Mouse (Mus musculus) megakaryocyte, embryonic 14.5 days (primary cell): ENCODE results near the gene Slc35g3. TPM values are rescaled to one million over a fixed set of nuclear protein-coding genes. Genes with fewer than 3 reads are reported as not detected.

Experiments used
- H3K27me3 ChIP-seq: replicated peaks from 2 replicates; pipeline ENCODE3; 2012; ENCODE audit warnings: inconsistent platforms
- H3K36me3 ChIP-seq: replicated peaks from 2 replicates; pipeline ENCODE3; 2012; ENCODE audit warnings: low read length, inconsistent platforms, mixed read lengths
- H3K4me1 ChIP-seq: 2 replicates; pipeline ENCODE4 v1.6.1; 2012; ENCODE audit warnings: inconsistent platforms
- H3K4me3 ChIP-seq: replicated peaks from 2 replicates; pipeline ENCODE3; 2012; ENCODE audit warnings: moderate library complexity, mild to moderate bottlenecking, inconsistent platforms
- H3K9me3 ChIP-seq: 2 replicates; pipeline ENCODE4 v1.6.1; 2012; ENCODE audit warnings: inconsistent platforms
- FLI1 ChIP-seq: IDR thresholded peaks from 2 replicates; pipeline ENCODE4 v1.6.1; 2012; ENCODE audit warnings: low read length, inconsistent platforms, mixed read lengths
- GATA1 ChIP-seq: IDR thresholded peaks from 3 replicates; pipeline ENCODE4 v1.6.1; 2012; ENCODE audit warnings: mixed read lengths, low read length, inconsistent platforms, borderline replicate concordance
- polyA plus RNA-seq: library from polyadenylated mRNA; stranded (reverse); fragments of >175 nt; gene quantifications from 2 replicates; pipeline ENCODE4 v1.2.3, GENCODE M21; 2012; ENCODE audit warnings: low replicate concordance; ENCODE audit not compliant: insufficient read depth

Gene Slc35g3
- polyA plus RNA-seq, 1 experiment = not detected

DNA sequence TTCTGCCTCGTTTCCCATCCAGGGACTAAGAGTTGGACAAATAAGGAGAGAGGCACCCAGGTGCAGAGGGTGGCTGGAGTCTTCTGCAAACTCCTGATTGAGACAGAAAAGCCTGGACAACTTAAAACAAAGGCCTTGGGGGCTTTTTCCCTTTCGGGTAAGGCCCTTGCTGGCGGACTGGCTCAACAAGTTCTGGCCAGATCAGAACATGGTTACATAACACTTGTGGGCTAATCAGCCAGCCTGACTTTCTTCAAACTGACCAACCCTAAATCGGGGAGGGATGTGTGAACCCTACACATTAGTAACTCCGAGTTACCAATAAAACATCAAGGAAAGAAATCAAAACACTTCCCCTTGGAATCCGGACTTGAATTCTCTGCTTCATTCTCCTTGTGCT, 40.9 kb downstream of the Slc35g3 start:
- peaks cover 6% of the 10 kb centered on the region for H3K4me1 ChIP-seq
- H3K4me3 ChIP-seq = no peak overlapping the region
- no peaks in the 10 kb centered on the region for H3K36me3 ChIP-seq
- H3K27me3 ChIP-seq = peaks cover 8% of the 10 kb centered on the region
- TF ChIP-seq GATA1 = no peak
- no peak for TF ChIP-seq FLI1
- H3K9me3 ChIP-seq = peaks cover 4% of the 10 kb centered on the region; the same call in 1 of the 2 replicates

DNA sequence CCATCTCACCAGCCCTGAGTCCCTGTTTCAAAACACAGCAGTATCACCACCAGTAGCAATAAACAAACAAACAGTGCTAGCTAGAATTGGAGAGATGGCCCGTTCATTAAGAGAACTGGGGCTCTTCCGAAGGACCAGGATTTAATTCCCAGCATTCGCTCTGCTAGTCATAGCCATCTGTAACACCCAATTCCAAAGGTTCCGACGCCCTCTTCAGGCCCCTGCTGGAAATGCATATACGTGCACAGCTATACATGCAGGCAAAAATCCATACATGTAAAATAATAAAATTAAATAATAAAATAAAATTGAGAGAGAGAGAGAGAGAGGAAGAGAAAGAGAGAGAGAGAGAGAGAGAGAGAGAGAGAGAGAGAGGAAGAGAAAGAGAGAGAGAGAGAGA, 42.3 kb downstream of the Slc35g3 start:
- H3K4me3 ChIP-seq = no peak overlapping the region
- H3K9me3 ChIP-seq = peaks cover 4% of the 10 kb centered on the region; the same call in 1 of the 2 replicates
- H3K36me3 ChIP-seq = no peaks in the 10 kb centered on the region
- peaks cover 8% of the 10 kb centered on the region for H3K27me3 ChIP-seq
- peaks cover 12% of the 10 kb centered on the region for H3K4me1 ChIP-seq
- TF ChIP-seq GATA1 (no peak), FLI1 (no peak)

DNA sequence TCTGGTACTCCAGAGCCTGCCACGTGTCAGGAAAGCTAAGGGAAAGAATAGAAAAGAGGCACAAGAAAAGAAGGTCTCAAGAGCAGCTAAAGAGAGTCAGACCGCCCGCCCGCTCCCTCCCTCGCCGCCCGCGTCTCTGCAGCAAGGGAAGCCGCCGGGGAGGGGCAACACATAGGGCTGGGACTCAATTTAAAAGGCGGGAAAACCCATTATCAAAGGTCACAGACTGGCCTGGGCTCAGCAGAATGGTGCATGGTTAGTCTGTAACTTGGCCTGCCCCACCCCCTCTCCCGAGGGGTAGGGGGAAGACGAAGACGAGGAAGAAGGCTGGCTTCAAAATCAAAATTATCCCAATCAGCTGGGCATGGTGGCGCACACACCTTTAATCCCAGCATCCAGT, 43.1 kb downstream of the Slc35g3 start:
- peaks cover 8% of the 10 kb centered on the region for H3K27me3 ChIP-seq
- H3K4me1 ChIP-seq = peaks cover 12% of the 10 kb centered on the region
- no peak overlapping the region for H3K4me3 ChIP-seq
- no peaks in the 10 kb centered on the region for H3K36me3 ChIP-seq
- peaks cover 4% of the 10 kb centered on the region; the same call in 1 of the 2 replicates for H3K9me3 ChIP-seq
- no peak for TF ChIP-seq FLI1
- no peak for TF ChIP-seq GATA1

DNA sequence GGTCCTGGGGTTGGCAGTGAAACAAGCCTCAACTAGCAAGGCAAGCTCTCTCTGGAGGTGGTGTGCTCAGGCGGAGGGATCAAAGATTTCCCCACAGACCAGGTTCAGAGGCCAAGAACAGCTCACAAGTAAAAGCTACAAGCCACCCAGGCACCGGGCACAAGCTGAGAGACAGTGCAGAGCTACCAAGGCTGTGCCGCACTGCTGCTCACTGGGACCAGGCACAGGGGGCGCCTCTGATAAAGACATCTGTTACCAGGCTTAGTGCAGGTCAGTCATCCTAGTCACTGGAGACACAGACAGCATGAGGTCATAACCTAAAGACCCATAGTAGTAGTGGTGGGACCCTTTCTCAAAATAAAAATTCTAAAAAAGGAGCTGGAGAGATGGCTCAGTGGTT, 44.8 kb downstream of the Slc35g3 start:
- H3K4me1 ChIP-seq = peaks cover 12% of the 10 kb centered on the region
- no peak for TF ChIP-seq FLI1
- TF ChIP-seq GATA1 = no peak
- no peak overlapping the region for H3K4me3 ChIP-seq
- peaks cover 4% of the 10 kb centered on the region; the same call in 1 of the 2 replicates for H3K9me3 ChIP-seq
- no peaks in the 10 kb centered on the region for H3K36me3 ChIP-seq
- peaks cover 8% of the 10 kb centered on the region for H3K27me3 ChIP-seq

DNA sequence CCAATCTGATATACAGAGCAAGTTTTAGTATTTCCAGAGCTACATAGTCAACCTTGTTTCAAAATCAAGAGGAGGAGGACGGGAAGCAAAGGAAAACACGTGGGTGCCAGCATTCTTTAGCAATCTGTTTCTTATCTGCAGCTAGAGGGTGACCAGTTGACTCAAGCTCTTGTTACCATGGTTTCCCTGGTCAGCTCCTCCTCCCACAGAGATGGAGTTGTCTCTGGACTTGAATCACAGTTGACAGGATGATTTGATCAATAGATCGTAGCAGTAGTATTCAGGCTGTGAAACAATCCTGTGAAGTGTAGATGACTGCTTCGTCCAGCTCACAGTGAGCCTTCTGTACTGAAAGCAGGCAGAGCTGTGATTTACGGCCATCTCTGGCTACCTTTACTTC, 45.8 kb downstream of the Slc35g3 start:
- TF ChIP-seq GATA1 (no peak), FLI1 (no peak)

DNA sequence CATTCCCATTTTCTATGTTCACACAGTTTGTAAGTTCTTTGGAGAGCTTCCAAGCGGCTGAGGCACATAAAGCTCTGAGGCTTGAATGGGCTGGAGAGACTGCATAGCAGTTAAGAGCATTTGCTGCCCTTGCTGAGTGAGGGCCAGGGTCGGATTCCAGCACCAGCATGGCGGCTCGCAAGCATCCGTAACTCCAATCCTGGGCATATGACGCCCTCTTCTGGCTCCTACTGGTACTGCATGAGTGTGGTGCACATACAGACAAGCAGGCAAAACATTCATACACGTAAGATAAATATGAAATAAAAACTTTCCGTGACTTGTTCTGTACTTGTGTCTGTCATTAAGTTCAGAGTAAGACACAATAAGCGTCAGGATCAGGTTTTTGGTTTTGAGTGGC, 46.3 kb downstream of the Slc35g3 start:
- Histone ChIP-seq H3K36me3 (no peaks in the 10 kb centered on the region), H3K27me3 (peaks cover 5% of the 10 kb centered on the region), H3K4me3 (no peak overlapping the region), H3K9me3 (peaks cover 4% of the 10 kb centered on the region; the same call in 1 of the 2 replicates), H3K4me1 (peaks cover 25% of the 10 kb centered on the region)
- TF ChIP-seq GATA1 = no peak
- no peak for TF ChIP-seq FLI1

More for the DNA sequence above, 45.8 kb downstream of the Slc35g3 start:
- peaks cover 5% of the 10 kb centered on the region for H3K27me3 ChIP-seq
- peaks cover 20% of the 10 kb centered on the region for H3K4me1 ChIP-seq
- no peak overlapping the region for H3K4me3 ChIP-seq
- peaks cover 4% of the 10 kb centered on the region; the same call in 1 of the 2 replicates for H3K9me3 ChIP-seq
- H3K36me3 ChIP-seq = no peaks in the 10 kb centered on the region

DNA sequence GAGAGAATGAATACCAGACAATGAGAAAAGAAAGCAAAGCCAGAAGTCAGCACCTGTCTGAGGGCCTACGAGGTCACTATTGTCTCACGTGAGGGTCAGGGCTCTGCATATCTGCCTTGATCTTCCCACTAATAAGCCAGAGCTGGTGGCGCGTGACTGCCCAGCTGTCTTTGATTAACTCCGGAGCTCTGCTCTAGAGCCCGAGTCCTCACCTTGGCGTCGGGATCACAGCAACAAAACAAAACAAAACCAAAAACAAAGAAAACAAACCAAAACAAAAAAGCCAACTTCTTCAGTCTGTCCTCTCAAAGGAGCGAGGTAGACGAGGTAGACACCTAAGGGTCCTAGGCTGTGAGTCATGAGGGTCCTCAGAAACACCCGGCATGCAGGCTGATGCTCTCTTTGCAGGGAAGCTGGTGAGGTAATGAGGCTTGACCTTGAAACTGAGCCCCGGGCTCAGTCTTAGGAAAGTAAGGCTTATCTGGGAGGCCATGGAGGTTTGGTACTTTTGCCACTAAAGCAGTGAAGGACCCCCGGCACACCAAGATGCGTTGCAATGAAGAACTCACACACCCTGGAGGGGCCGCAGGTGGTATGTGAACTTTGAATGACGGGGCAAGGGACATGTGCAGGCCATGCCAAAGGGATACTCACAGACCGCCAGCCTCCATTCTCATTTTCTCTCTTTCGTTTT, 47.0 kb downstream of the Slc35g3 start:
- Histone ChIP-seq H3K36me3 (no peaks in the 10 kb centered on the region), H3K27me3 (peaks cover 5% of the 10 kb centered on the region), H3K4me1 (peaks cover 32% of the 10 kb centered on the region), H3K9me3 (peaks cover 4% of the 10 kb centered on the region; the same call in 1 of the 2 replicates), H3K4me3 (no peak overlapping the region)
- TF ChIP-seq FLI1 (no peak), GATA1 (no peak)

DNA sequence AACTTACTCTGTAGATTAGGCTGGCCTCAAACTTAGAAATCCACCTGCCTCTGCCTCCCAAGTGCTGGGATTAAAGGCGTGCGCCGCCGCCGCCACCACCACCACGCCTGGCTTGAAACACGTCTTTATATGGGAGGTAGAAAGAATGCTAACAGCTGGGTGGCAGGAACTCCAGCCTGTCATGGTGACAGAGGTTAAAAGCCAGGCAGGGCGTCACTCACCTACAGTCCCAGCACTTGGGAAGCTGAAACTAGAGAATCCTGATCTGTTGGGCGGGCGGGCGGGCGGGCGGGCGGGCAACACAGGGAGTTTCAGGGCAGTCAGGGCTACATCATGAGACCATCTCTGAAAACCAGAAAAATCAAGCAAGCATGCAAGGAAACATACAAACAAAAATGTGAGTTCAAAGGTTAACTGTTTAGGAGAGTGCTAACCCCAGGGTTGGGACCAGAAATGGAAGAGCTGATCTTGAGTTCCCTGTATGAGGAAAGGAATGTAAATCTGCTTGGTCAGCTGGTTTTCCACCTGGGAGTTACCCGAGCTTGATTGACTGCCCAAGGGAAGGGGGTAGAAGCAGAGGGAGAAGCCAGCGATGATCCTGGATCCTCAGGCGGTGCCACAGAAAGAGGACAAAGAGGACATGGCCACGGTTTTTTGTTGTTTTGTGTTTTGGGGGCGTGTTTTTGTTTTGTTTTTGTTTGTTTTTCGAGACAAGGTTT, 48.7 kb downstream of the Slc35g3 start:
- Histone ChIP-seq H3K4me1 (peaks cover 44% of the 10 kb centered on the region), H3K36me3 (no peaks in the 10 kb centered on the region), H3K4me3 (no peak overlapping the region), H3K27me3 (peaks cover 3% of the 10 kb centered on the region), H3K9me3 (peaks cover 4% of the 10 kb centered on the region; the same call in 1 of the 2 replicates)
- no peak for TF ChIP-seq FLI1
- TF ChIP-seq GATA1 = no peak

DNA sequence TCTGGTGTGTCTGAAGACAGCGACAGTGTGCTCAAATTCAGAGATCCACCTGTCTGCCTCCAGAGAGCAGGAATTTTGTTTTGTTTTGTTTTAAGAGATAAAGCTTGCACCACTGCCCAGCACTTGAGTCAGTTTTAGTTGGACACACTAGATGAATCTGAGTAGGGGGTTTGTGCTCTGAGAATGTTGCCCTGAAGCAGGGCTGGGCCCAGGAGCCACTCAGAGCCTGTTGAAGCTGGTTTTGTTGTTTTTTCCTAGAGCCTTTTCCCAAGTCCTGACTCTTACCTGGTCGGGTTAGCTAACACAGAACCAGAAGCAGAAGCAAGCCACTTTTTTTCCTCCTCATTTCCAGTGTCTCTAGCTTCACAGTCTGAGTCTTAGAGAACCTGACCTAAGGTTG, 50.7 kb downstream of the Slc35g3 start:
- H3K27me3 ChIP-seq = peaks cover 4% of the 10 kb centered on the region
- no peaks in the 10 kb centered on the region for H3K36me3 ChIP-seq
- H3K9me3 ChIP-seq = peaks cover 4% of the 10 kb centered on the region; the same call in 1 of the 2 replicates
- no peak overlapping the region for H3K4me3 ChIP-seq
- TF ChIP-seq GATA1 = no peak
- no peak for TF ChIP-seq FLI1
- H3K4me1 ChIP-seq = peaks cover 46% of the 10 kb centered on the region

DNA sequence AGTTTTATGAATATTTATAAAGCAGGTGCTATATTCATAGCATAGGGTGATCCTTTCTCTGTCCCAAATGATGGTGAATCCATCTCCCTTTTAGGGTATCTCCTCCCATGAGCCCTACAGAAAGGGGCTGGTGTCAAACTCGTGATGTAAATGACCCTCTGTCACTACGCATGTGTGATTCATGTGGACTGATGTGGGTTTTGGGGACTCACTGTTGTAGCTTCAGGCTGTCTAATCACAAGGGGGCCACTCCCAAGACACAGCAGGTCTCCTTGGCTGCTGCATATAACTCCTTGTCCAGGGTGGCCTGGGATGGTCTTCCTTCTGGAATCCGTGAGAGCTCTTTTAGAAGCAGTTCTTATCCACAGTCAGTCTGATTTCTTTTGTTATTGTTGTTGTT, 51.3 kb downstream of the Slc35g3 start:
- H3K4me1 ChIP-seq = peaks cover 39% of the 10 kb centered on the region
- peaks cover 3% of the 10 kb centered on the region; the same call in 1 of the 2 replicates for H3K9me3 ChIP-seq
- H3K27me3 ChIP-seq = peaks cover 4% of the 10 kb centered on the region
- no peak overlapping the region for H3K4me3 ChIP-seq
- no peak for TF ChIP-seq GATA1
- TF ChIP-seq FLI1 = no peak
- no peaks in the 10 kb centered on the region for H3K36me3 ChIP-seq

Other genes starting within 250 kb of the Slc35g3 start
- 0.95 TPM in 1 of 2 replicates, not detected in the other for gene Dnah2, start 212.9 kb downstream of the Slc35g3 start, polyA plus RNA-seq
- gene Efnb3, start 201.8 kb downstream of the Slc35g3 start, polyA plus RNA-seq = 0.51 and 2.1 TPM in 2 replicates
- 19.7 and 50.2 TPM in 2 replicates for gene Wrap53, start 181.7 kb downstream of the Slc35g3 start, polyA plus RNA-seq
- 53.2 and 68.6 TPM in 2 replicates for gene Trp53, start 181.6 kb downstream of the Slc35g3 start, polyA plus RNA-seq
- 2.8 and 4.2 TPM in 2 replicates for gene Atp1b2, start 156.0 kb downstream of the Slc35g3 start, polyA plus RNA-seq
- gene Shbg, start 144.1 kb downstream of the Slc35g3 start, polyA plus RNA-seq = not detected in 2 replicates
- not detected in 2 replicates for gene Sat2, start 139.9 kb downstream of the Slc35g3 start, polyA plus RNA-seq
- gene Fxr2, start 129.0 kb downstream of the Slc35g3 start, polyA plus RNA-seq = 65.7 and 84.9 TPM in 2 replicates
- gene Sox15, start 106.7 kb downstream of the Slc35g3 start, polyA plus RNA-seq = not detected in 2 replicates
- 16.2 and 31.6 TPM in 2 replicates for gene Mpdu1, start 99.3 kb downstream of the Slc35g3 start, polyA plus RNA-seq
- 8.7 and 128 TPM in 2 replicates for gene Cd68, start 95.8 kb downstream of the Slc35g3 start, polyA plus RNA-seq
- gene Eif4a1, start 89.5 kb downstream of the Slc35g3 start, polyA plus RNA-seq = 144 and 601 TPM in 2 replicates
- 54.1 and 94.8 TPM in 2 replicates for gene Senp3, start 79.9 kb downstream of the Slc35g3 start, polyA plus RNA-seq
- gene Tnfsf13, start 76.2 kb downstream of the Slc35g3 start, polyA plus RNA-seq = 0.56 TPM in 1 of 2 replicates, not detected in the other
- 5.3 and 13.1 TPM in 2 replicates for gene Tnfsf12, start 66.1 kb downstream of the Slc35g3 start, polyA plus RNA-seq
- gene Tnfsfm13, start 65.9 kb downstream of the Slc35g3 start, polyA plus RNA-seq = 2.0 and 2.5 TPM in 2 replicates
- 36.5 and 129 TPM in 2 replicates for gene Polr2a, start 3.3 kb downstream of the Slc35g3 start, polyA plus RNA-seq
- 1.9 and 3.9 TPM in 2 replicates for gene Zbtb4, start 3.9 kb upstream of the Slc35g3 start, polyA plus RNA-seq
- not detected in 2 replicates for gene Chrnb1, start 34.0 kb upstream of the Slc35g3 start, polyA plus RNA-seq
- 0.64 TPM in 1 of 2 replicates, not detected in the other for gene Fgf11, start 39.9 kb upstream of the Slc35g3 start, polyA plus RNA-seq
- not detected in 2 replicates for gene Tmem102, start 43.7 kb upstream of the Slc35g3 start, polyA plus RNA-seq
- gene Gm39566, start 53.3 kb upstream of the Slc35g3 start, polyA plus RNA-seq = not detected in 2 replicates
- gene Spem2, start 56.5 kb upstream of the Slc35g3 start, polyA plus RNA-seq = not detected in 2 replicates
- gene Spem1, start 60.2 kb upstream of the Slc35g3 start, polyA plus RNA-seq = not detected in 2 replicates
- 4.9 and 17.7 TPM in 2 replicates for gene Nlgn2, start 75.8 kb upstream of the Slc35g3 start, polyA plus RNA-seq
- 742 and 1,105 TPM in 2 replicates for gene Tmem256, start 76.5 kb upstream of the Slc35g3 start, polyA plus RNA-seq
- 41.3 and 79.4 TPM in 2 replicates for gene Plscr3, start 84.4 kb upstream of the Slc35g3 start, polyA plus RNA-seq
- not detected in 2 replicates for gene Tnk1, start 96.8 kb upstream of the Slc35g3 start, polyA plus RNA-seq
- gene Tmem95, start 116.0 kb upstream of the Slc35g3 start, polyA plus RNA-seq = not detected in 2 replicates
- 0.98 TPM in 1 of 2 replicates, not detected in the other for gene Kctd11, start 119.4 kb upstream of the Slc35g3 start, polyA plus RNA-seq
- 47.6 and 58.4 TPM in 2 replicates for gene Acap1, start 133.6 kb upstream of the Slc35g3 start, polyA plus RNA-seq
- gene 2810408A11Rik, start 139.0 kb upstream of the Slc35g3 start, polyA plus RNA-seq = 0.25 TPM in 1 of 2 replicates, not detected in the other
- gene Neurl4, start 139.1 kb upstream of the Slc35g3 start, polyA plus RNA-seq = 17.6 and 26.8 TPM in 2 replicates
- 116 and 124 TPM in 2 replicates for gene Gps2, start 151.9 kb upstream of the Slc35g3 start, polyA plus RNA-seq
- 2,079 and 2,119 TPM in 2 replicates for gene Eif5a, start 160.0 kb upstream of the Slc35g3 start, polyA plus RNA-seq
- gene Ybx2, start 173.8 kb upstream of the Slc35g3 start, polyA plus RNA-seq = 0.75 TPM in 1 of 2 replicates, not detected in the other
- gene Slc2a4, start 186.2 kb upstream of the Slc35g3 start, polyA plus RNA-seq = not detected in 2 replicates
- gene Cldn7, start 202.8 kb upstream of the Slc35g3 start, polyA plus RNA-seq = not detected in 2 replicates
- 289 and 291 TPM in 2 replicates for gene Ctdnep1, start 219.2 kb upstream of the Slc35g3 start, polyA plus RNA-seq
- 11.0 TPM in 1 of 2 replicates, not detected in the other for gene Elp5, start 220.5 kb upstream of the Slc35g3 start, polyA plus RNA-seq
- 495 and 977 TPM in 2 replicates for gene Gabarap, start 229.2 kb upstream of the Slc35g3 start, polyA plus RNA-seq
- 24.1 and 85.6 TPM in 2 replicates for gene Phf23, start 233.8 kb upstream of the Slc35g3 start, polyA plus RNA-seq
- 28.6 and 64.4 TPM in 2 replicates for gene Dvl2, start 238.6 kb upstream of the Slc35g3 start, polyA plus RNA-seq